Mouse (Mus musculus): Measurements from ENCODE around the gene Prdm5. TPM values are rescaled to one million over a fixed set of nuclear protein-coding genes. Genes with fewer than 3 reads are reported as not detected.

The Prdm5 gene
- polyA plus RNA-seq, 1 experiment = 2.3 TPM

DNA sequence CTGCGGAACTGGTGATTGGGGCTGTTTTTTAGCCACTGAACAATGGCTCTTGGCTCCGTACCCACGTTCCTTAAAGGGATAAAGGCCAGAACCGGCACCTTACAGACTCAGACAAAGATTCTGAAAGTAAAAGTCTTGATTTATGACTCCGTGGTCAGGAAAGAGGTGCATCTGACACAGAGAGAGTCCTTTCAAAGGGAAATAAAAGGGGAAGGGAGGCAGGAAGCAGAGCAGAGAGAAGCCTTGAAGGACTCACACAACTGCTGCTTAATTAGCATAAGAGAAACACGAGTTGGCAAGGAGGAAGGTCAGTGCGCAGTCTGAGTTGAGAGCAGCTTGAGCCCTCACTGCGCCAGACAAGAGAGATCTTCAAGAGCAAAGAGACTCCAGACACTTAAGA lies 13.7 kb upstream of the Prdm5 start:
- H3K4me3 ChIP-seq (replicated peaks; ENCODE audit: control insufficient read depth, low read depth, low read length) = no peak overlapping the region
- H3K27ac ChIP-seq (ENCODE audit: control insufficient read depth, insufficient read depth, low read depth, low read length, poor library complexity) = no peak overlapping the region
- no peaks in the 10 kb centered on the region for H3K4me1 ChIP-seq (ENCODE audit: control insufficient read depth, insufficient read depth, low read length)
- WGBS = 6% methylated on average over 8 of the region's 8 CpGs
- TF ChIP-seq CTCF (IDR thresholded peaks at IDR 0.05; ENCODE audit: control insufficient read depth, insufficient read depth, low read length) (no peak), POLR2A (IDR thresholded peaks at IDR 0.05; ENCODE audit: borderline replicate concordance, control insufficient read depth, low read depth, low read length) (no peak)

- TF ChIP-seq POLR2A (IDR thresholded peaks at IDR 0.05; ENCODE audit: borderline replicate concordance, control insufficient read depth, low read depth, low read length) = no peak
- no peak for TF ChIP-seq CTCF (IDR thresholded peaks at IDR 0.05; ENCODE audit: control insufficient read depth, insufficient read depth, low read length)
Measured at GRCm38 (mm10) chr6:65765752-65766397, 12.9 kb upstream of the Prdm5 start.

DNA sequence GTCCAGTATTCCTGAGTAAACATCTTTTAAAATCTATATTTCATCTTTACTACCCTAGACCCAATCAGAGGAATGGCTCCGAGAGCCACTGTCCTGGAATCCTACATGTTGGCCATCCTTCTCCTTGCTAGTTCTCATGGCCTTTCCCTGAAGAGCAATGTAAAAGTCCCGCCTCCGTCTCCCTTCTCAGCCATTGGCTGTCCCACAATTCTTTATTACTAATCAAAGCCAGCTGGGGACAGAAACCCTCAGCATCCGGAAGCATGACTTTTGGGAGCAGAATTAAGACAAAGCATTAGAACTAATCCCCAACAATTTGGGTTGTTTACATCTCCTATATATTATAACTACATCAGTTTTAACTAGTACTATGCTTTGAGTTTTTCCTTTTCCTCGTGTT lies 10.9 kb upstream of the Prdm5 start:
- TF ChIP-seq POLR2A (IDR thresholded peaks at IDR 0.05; ENCODE audit: borderline replicate concordance, control insufficient read depth, low read depth, low read length) = no peak
- TF ChIP-seq CTCF (IDR thresholded peaks at IDR 0.05; ENCODE audit: control insufficient read depth, insufficient read depth, low read length) = no peak
- no peak overlapping the region for H3K4me3 ChIP-seq (replicated peaks; ENCODE audit: control insufficient read depth, low read depth, low read length)
- WGBS = 83% methylated on average over 5 of the region's 5 CpGs
- H3K27ac ChIP-seq (ENCODE audit: control insufficient read depth, insufficient read depth, low read depth, low read length, poor library complexity) = no peak overlapping the region
- no peaks in the 10 kb centered on the region for H3K4me1 ChIP-seq (ENCODE audit: control insufficient read depth, insufficient read depth, low read length)

More at GRCm38 (mm10) chr6:65765752-65766397, 12.9 kb upstream of the Prdm5 start:
- WGBS = 81% methylated on average over 13 of the region's 13 CpGs
- Histone ChIP-seq H3K4me1 (ENCODE audit: control insufficient read depth, insufficient read depth, low read length) (no peaks in the 10 kb centered on the region), H3K4me3 (replicated peaks; ENCODE audit: control insufficient read depth, low read depth, low read length) (no peak overlapping the region), H3K27ac (ENCODE audit: control insufficient read depth, insufficient read depth, low read depth, low read length, poor library complexity) (no peak overlapping the region)

GRCm38 (mm10) chr6:65773566-65773965 lies 5.2 kb upstream of the Prdm5 start:
- no peak overlapping the region for H3K27ac ChIP-seq (ENCODE audit: control insufficient read depth, insufficient read depth, low read depth, low read length, poor library complexity)
- no peak overlapping the region for H3K4me3 ChIP-seq (replicated peaks; ENCODE audit: control insufficient read depth, low read depth, low read length)
- 47% methylated on average over 4 of the region's 4 CpGs for WGBS
- H3K4me1 ChIP-seq (ENCODE audit: control insufficient read depth, insufficient read depth, low read length) = no peaks in the 10 kb centered on the region; the same call in 1 of the 2 replicates
- TF ChIP-seq POLR2A (IDR thresholded peaks at IDR 0.05; ENCODE audit: borderline replicate concordance, control insufficient read depth, low read depth, low read length) (no peak), CTCF (IDR thresholded peaks at IDR 0.05; ENCODE audit: control insufficient read depth, insufficient read depth, low read length) (no peak)

DNA sequence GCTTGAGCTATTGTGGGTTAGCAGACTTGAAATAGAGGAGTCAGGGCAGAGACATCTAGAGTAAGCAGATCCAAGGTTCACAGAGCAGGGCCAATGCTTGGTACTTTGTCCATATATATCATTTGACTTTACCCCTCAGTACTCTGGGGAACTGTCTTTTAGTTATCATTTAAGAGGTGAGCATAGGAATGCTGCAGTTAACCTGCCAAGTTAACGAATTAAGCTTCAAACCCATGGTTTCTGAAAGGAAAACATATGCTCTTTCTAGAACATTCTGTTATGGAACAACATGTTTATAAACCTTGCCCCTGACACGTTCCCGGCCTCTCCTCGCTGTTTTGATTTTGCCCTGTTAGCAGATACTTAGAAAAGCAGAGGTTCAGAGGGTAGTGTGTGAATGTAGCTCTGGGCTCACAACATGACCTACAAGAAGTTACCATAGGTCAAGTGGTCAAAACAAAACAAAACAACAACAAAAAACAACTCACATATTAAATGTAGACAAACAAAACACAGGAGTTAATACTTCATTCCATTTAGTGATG lies 973 bp downstream of the Prdm5 start:
- Histone ChIP-seq H3K4me3 (replicated peaks; ENCODE audit: control insufficient read depth, low read depth, low read length) (no peak overlapping the region), H3K27ac (ENCODE audit: control insufficient read depth, insufficient read depth, low read depth, low read length, poor library complexity) (no peak overlapping the region), H3K4me1 (ENCODE audit: control insufficient read depth, insufficient read depth, low read length) (no peaks in the 10 kb centered on the region; the same call in 1 of the 2 replicates)
- TF ChIP-seq POLR2A (IDR thresholded peaks at IDR 0.05; ENCODE audit: borderline replicate concordance, control insufficient read depth, low read depth, low read length) (no peak), CTCF (IDR thresholded peaks at IDR 0.05; ENCODE audit: control insufficient read depth, insufficient read depth, low read length) (no peak)
- WGBS = 85% methylated on average over 4 of the region's 4 CpGs

DNA sequence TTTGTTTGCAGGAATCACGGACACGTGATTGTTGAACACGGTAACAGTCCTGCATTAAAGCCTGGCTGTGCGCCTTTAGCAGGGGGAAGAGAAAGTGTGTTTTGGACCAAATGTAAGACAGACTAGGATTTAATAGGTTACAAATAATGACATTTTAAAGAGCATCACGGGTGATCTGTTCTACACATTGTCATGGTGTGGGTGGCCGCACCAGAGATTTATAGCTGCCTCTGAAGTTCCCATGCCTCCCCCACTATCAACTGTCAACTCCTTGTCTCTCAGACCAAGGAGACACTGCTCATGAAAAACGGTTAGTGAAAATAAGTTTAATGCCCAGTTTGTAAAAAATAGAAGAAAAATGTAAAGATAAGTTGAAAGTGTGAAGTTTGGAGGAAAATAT lies 2.7 kb downstream of the Prdm5 start:
- WGBS = 77% methylated on average over 7 of the region's 7 CpGs
- Histone ChIP-seq H3K27ac (ENCODE audit: control insufficient read depth, insufficient read depth, low read depth, low read length, poor library complexity) (no peak overlapping the region), H3K4me1 (ENCODE audit: control insufficient read depth, insufficient read depth, low read length) (no peaks in the 10 kb centered on the region; the same call in 1 of the 2 replicates), H3K4me3 (replicated peaks; ENCODE audit: control insufficient read depth, low read depth, low read length) (no peak overlapping the region)
- TF ChIP-seq CTCF (IDR thresholded peaks at IDR 0.05; ENCODE audit: control insufficient read depth, insufficient read depth, low read length) = no peak
- no peak for TF ChIP-seq POLR2A (IDR thresholded peaks at IDR 0.05; ENCODE audit: borderline replicate concordance, control insufficient read depth, low read depth, low read length)

DNA sequence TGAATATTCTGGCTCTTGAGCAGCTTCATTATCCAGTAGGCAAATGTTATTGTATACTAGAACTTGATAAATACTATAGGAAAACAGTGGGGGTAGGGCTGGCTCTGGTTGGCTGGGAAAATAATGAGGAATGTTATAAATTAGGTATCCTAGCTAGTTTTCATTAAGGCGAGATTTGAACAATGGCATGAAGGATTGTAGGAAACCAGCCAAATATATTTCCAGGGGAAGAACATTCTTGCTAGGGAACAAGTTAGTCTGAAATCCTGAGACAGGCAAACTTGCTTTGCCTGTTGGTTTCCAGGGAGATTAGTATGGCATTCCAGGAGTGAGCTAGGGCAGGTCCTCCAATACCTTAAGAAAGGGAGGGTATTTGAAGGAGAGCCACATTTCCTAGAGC lies 4.9 kb downstream of the Prdm5 start:
- TF ChIP-seq CTCF (IDR thresholded peaks at IDR 0.05; ENCODE audit: control insufficient read depth, insufficient read depth, low read length) = no peak
- 79% methylated on average over 1 of the region's 1 CpGs for WGBS
- no peaks in the 10 kb centered on the region for H3K4me1 ChIP-seq (ENCODE audit: control insufficient read depth, insufficient read depth, low read length)
- no peak overlapping the region for H3K27ac ChIP-seq (ENCODE audit: control insufficient read depth, insufficient read depth, low read depth, low read length, poor library complexity)
- H3K4me3 ChIP-seq (replicated peaks; ENCODE audit: control insufficient read depth, low read depth, low read length) = no peak overlapping the region

GRCm38 (mm10) chr6:65792923-65793322 lies 14.1 kb downstream of the Prdm5 start:
- Histone ChIP-seq H3K4me3 (replicated peaks; ENCODE audit: control insufficient read depth, low read depth, low read length) (no peak overlapping the region), H3K27ac (ENCODE audit: control insufficient read depth, insufficient read depth, low read depth, low read length, poor library complexity) (no peak overlapping the region), H3K4me1 (ENCODE audit: control insufficient read depth, insufficient read depth, low read length) (no peaks in the 10 kb centered on the region)
- 60% methylated on average over 2 of the region's 2 CpGs for WGBS
- TF ChIP-seq POLR2A (IDR thresholded peaks at IDR 0.05; ENCODE audit: borderline replicate concordance, control insufficient read depth, low read depth, low read length) (no peak), CTCF (IDR thresholded peaks at IDR 0.05; ENCODE audit: control insufficient read depth, insufficient read depth, low read length) (no peak)

Data from bone marrow, adult 2 months (tissue).